Mouse (Mus musculus) hindbrain, embryonic 16.5 days (tissue): ENCODE measurements around the gene Tnfrsf4. TPM values are rescaled to one million over a fixed set of nuclear protein-coding genes. Genes with fewer than 3 reads are reported as not detected.

Experiments used
- ATAC-seq: fragments of 200-750 bp; cut with Nextera tagmentation; 2 replicates; pipeline ENCODE4 v1.8.0; 2017; ENCODE audit warnings: moderate TSS enrichment, moderate library complexity
- H3K27ac ChIP-seq: fragments of 300-500 bp; sonication (generic); 2 replicates; pipeline ENCODE4 v1.5.1; 2014; ENCODE audit warnings: low read depth, mild to moderate bottlenecking, control low read depth, low read length, moderate library complexity
- H3K27me3 ChIP-seq: fragments of 300-500 bp; sonication (generic); replicated peaks from 2 replicates; pipeline ENCODE4 v1.6.1; 2014; ENCODE audit warnings: low read length; ENCODE audit not compliant: control insufficient read depth, insufficient read depth
- H3K36me3 ChIP-seq: fragments of 300-500 bp; sonication (generic); 2 replicates; pipeline ENCODE4 v1.6.1; 2014; ENCODE audit warnings: mild to moderate bottlenecking, low read length, moderate library complexity, mixed read lengths; ENCODE audit not compliant: control insufficient read depth, insufficient read depth
- H3K4me1 ChIP-seq: fragments of 300-500 bp; sonication (generic); 2 replicates; pipeline ENCODE4 v1.6.1; 2014; ENCODE audit warnings: low read depth, low read length; ENCODE audit not compliant: control insufficient read depth, insufficient read depth
- H3K4me2 ChIP-seq: fragments of 300-500 bp; sonication (generic); 2 replicates; pipeline ENCODE4 v1.6.1; 2014; ENCODE audit warnings: mild to moderate bottlenecking, low read length, control low read depth, moderate library complexity
- H3K4me3 ChIP-seq: fragments of 300-500 bp; sonication (generic); 2 replicates; pipeline ENCODE4 v1.5.1; 2014; ENCODE audit warnings: mild to moderate bottlenecking, low read length, control low read depth, moderate library complexity
- H3K9ac ChIP-seq: fragments of 300-500 bp; sonication (generic); 2 replicates; pipeline ENCODE4 v1.6.1; 2014; ENCODE audit warnings: low read depth, mild to moderate bottlenecking, control low read depth, low read length, moderate library complexity
- H3K9me3 ChIP-seq: fragments of 300-500 bp; sonication (generic); 2 replicates; pipeline ENCODE4 v1.6.1; 2014; ENCODE audit warnings: mild to moderate bottlenecking, low read length, moderate library complexity; ENCODE audit not compliant: control insufficient read depth
- WGBS: fragments of 180-500 bp; shearing (Covaris S2); extraction: QIAGEN DNeasy Blood & Tissue Kit; methylation state at CpG from one replicate; pipeline ENCODE4 v1.1.7; 2014; 5-methylcytosine and 5-hydroxymethylcytosine counted together
- polyA plus RNA-seq: library from polyadenylated mRNA; unstranded; fragments of >200 nt; fragmentation: Nextera tagmentation; extraction: Ambion mirVana; gene quantifications from 2 replicates; pipeline ENCODE4 v1.2.1, GENCODE M21; 2015

The Tnfrsf4 gene
- polyA plus RNA-seq, 1 experiment from 2014 or later, result not detected

DNA sequence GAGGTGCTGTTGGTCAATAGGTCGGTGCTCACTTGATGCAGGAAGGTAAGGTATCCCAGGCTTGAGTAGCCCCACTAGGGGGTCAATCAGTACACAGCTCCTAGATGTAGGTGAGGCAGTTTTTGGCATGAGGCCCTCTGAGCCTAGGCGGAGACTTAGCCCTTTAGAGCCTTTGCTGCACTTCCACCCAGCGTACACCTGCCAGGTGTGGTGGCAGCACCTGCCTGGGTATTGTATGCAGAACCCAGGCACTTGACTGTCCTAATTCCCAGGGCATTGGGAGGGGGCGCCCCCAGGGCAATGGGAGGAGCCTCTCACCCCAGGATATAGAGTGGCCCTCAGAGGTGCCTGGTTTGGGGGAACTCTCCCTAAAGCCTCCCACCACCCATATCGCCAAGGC, 41.5 kb downstream of the Tnfrsf4 start:
- no peaks in the 10 kb centered on the region for H3K4me1 ChIP-seq
- no peaks in the 10 kb centered on the region for H3K27me3 ChIP-seq
- H3K36me3 ChIP-seq, result no peaks in the 10 kb centered on the region
- H3K27ac ChIP-seq, result no peak overlapping the region
- WGBS, result 92% methylated on average over 5 of the region's 5 CpGs
- no peak overlapping the region for H3K9ac ChIP-seq
- H3K4me2 ChIP-seq, result no peak overlapping the region
- no peak overlapping the region for H3K4me3 ChIP-seq
- ATAC-seq, result no peak
- no peaks in the 10 kb centered on the region for H3K9me3 ChIP-seq

- ATAC-seq, result no peak
- WGBS, result 77% methylated on average over 10 of the region's 10 CpGs
Observed at GRCm38 (mm10) chr4:156057702-156058101, 44.1 kb downstream of the Tnfrsf4 start.

GRCm38 (mm10) chr4:156058826-156059225, 45.2 kb downstream of the Tnfrsf4 start:
- Histone ChIP-seq H3K27ac (no peak overlapping the region), H3K9me3 (no peaks in the 10 kb centered on the region), H3K27me3 (no peaks in the 10 kb centered on the region), H3K36me3 (no peaks in the 10 kb centered on the region), H3K4me1 (no peaks in the 10 kb centered on the region), H3K4me3 (no peak overlapping the region), H3K4me2 (no peak overlapping the region), H3K9ac (no peak overlapping the region)
- WGBS, result 72% methylated on average over 9 of the region's 9 CpGs
- no peak for ATAC-seq

More at GRCm38 (mm10) chr4:156057702-156058101, 44.1 kb downstream of the Tnfrsf4 start:
- no peak overlapping the region for H3K27ac ChIP-seq
- no peak overlapping the region for H3K9ac ChIP-seq
- H3K4me2 ChIP-seq, result no peak overlapping the region
- no peaks in the 10 kb centered on the region for H3K9me3 ChIP-seq
- no peaks in the 10 kb centered on the region for H3K4me1 ChIP-seq
- no peaks in the 10 kb centered on the region for H3K27me3 ChIP-seq
- H3K4me3 ChIP-seq, result no peak overlapping the region
- H3K36me3 ChIP-seq, result no peaks in the 10 kb centered on the region

DNA sequence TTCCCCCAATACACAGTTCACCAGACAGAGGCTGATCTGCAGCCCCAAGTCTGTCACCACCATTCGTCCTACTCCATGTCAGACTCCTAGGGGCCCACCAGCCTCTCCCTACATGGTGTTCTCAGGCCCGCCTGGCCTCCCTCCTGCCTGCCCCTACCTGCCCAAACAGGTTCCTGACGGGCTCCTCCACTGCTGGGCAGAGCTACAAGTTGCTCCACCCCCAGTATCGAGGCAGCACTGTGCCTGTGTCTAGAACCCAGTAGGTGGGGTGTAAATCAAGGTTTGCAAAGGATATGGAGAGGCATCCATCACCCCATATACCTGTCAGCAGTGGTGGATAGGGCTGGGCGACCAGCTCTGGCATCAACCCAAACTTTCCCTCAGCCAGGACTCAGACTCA, 45.6 kb downstream of the Tnfrsf4 start, which contains the start of gene Ttll10:
Ttll10 (minus strand) TSS at position 154 of the 400 bp plus-strand sequence.
- ATAC-seq, result no peak
- Histone ChIP-seq H3K27me3 (no peaks in the 10 kb centered on the region), H3K27ac (no peak within 1 kb of the TSS), H3K4me2 (no peak within 1 kb of the TSS), H3K9ac (no peak within 1 kb of the TSS), H3K4me1 (no peaks in the 10 kb centered on the region), H3K4me3 (no peak within 1 kb of the TSS), H3K9me3 (no peaks in the 10 kb centered on the region), H3K36me3 (no peaks in the 10 kb centered on the region)
- WGBS, result 51% methylated on average over 5 of the region's 5 CpGs

DNA sequence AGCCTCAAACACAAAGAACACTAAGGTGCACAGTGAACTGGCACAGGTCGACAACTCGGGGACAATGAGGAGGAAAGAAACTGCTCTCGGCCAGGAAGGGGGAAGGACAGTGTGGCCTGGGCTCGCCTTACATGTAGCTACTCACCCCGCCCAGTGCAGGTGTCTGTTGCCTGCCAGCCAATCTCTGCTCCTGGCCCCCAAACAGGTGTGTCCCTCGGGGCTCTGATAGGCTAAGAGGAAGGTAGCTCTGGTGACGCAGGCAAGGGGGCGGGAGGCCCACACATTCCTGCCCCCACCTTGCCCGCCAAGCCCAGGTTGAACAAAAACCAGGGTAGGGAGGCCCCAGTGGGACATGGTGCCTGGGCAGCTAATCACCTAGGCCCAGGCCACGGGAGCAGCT, 46.1 kb downstream of the Tnfrsf4 start:
- no peaks in the 10 kb centered on the region for H3K36me3 ChIP-seq
- no peaks in the 10 kb centered on the region for H3K27me3 ChIP-seq
- H3K27ac ChIP-seq, result no peak overlapping the region
- ATAC-seq, result no peak
- no peaks in the 10 kb centered on the region for H3K4me1 ChIP-seq
- H3K9me3 ChIP-seq, result no peaks in the 10 kb centered on the region
- H3K9ac ChIP-seq, result no peak overlapping the region
- no peak overlapping the region for H3K4me2 ChIP-seq
- WGBS, result 34% methylated on average over 10 of the region's 10 CpGs
- no peak overlapping the region for H3K4me3 ChIP-seq

- Histone ChIP-seq H3K27ac (no peak overlapping the region), H3K9ac (no peak overlapping the region)
- 0% methylated on average over 4 of the region's 4 CpGs for WGBS
Observed at GRCm38 (mm10) chr4:156063861-156064509, 50.3 kb downstream of the Tnfrsf4 start.

GRCm38 (mm10) chr4:156064510-156064897, 50.9 kb downstream of the Tnfrsf4 start:
- 88% methylated on average over 9 of the region's 9 CpGs for WGBS

More at GRCm38 (mm10) chr4:156063861-156064509, 50.3 kb downstream of the Tnfrsf4 start:
- Histone ChIP-seq H3K4me1 (no peaks in the 10 kb centered on the region), H3K4me3 (no peak overlapping the region), H3K36me3 (no peaks in the 10 kb centered on the region), H3K4me2 (no peak overlapping the region), H3K27me3 (no peaks in the 10 kb centered on the region), H3K9me3 (no peaks in the 10 kb centered on the region)
- ATAC-seq, result no peak

GRCm38 (mm10) chr4:156065156-156065894, 51.7 kb downstream of the Tnfrsf4 start:
- Histone ChIP-seq H3K27me3 (no peaks in the 10 kb centered on the region), H3K9me3 (no peaks in the 10 kb centered on the region), H3K4me1 (no peaks in the 10 kb centered on the region; the same call in 1 of the 2 replicates), H3K4me2 (no peak overlapping the region), H3K4me3 (no peak overlapping the region), H3K36me3 (no peaks in the 10 kb centered on the region), H3K9ac (no peak overlapping the region), H3K27ac (no peak overlapping the region)
- ATAC-seq, result no peak
- WGBS, result 93% methylated on average over 10 of the region's 10 CpGs

More at GRCm38 (mm10) chr4:156064510-156064897, 50.9 kb downstream of the Tnfrsf4 start:
- Histone ChIP-seq H3K9ac (no peak overlapping the region), H3K9me3 (no peaks in the 10 kb centered on the region), H3K4me3 (no peak overlapping the region), H3K4me1 (no peaks in the 10 kb centered on the region), H3K36me3 (no peaks in the 10 kb centered on the region), H3K27me3 (no peaks in the 10 kb centered on the region), H3K27ac (no peak overlapping the region), H3K4me2 (no peak overlapping the region)
- ATAC-seq, result no peak
